Mouse (Mus musculus) kidney, postnatal 0 days (tissue): Measurements from ENCODE around the gene Cnot10. TPM values are rescaled to one million over a fixed set of nuclear protein-coding genes. Genes with fewer than 3 reads are reported as not detected.

Source experiments
- ATAC-seq: fragments of 200-750 bp; cut with Nextera tagmentation; replicated peaks from 2 replicates; pipeline ENCODE4 v1.8.0; 2017; ENCODE audit warnings: low read depth, moderate number of reproducible peaks, moderate TSS enrichment, moderate library complexity; ENCODE audit not compliant: low FRiP score
- DNase-seq: peaks from one replicate; pipeline ENCODE4 v3.0.0-alpha.2; 2016; ENCODE audit warnings: low spot score
- H3K27ac ChIP-seq: fragments of 300-500 bp; sonication (generic); 2 replicates; pipeline ENCODE4 v1.5.1; 2014; ENCODE audit warnings: mild to moderate bottlenecking
- H3K27me3 ChIP-seq: fragments of 300-500 bp; sonication (generic); 2 replicates; pipeline ENCODE4 v1.6.1; 2014; ENCODE audit warnings: low read length, mixed read lengths; ENCODE audit not compliant: insufficient read depth
- H3K36me3 ChIP-seq: fragments of 300-500 bp; sonication (generic); 2 replicates; pipeline ENCODE4 v1.6.1; 2014; ENCODE audit warnings: low read length, mixed read lengths; ENCODE audit not compliant: insufficient read depth
- H3K4me1 ChIP-seq: fragments of 300-500 bp; sonication (generic); replicated peaks from 2 replicates; pipeline ENCODE4 v1.6.1; 2014; ENCODE audit warnings: antibody characterized with exemption, low read length, mixed read lengths; ENCODE audit not compliant: insufficient read depth
- H3K4me2 ChIP-seq: fragments of 300-500 bp; sonication (generic); 2 replicates; pipeline ENCODE4 v1.6.1; 2014; ENCODE audit warnings: mild to moderate bottlenecking, low read length, moderate library complexity, mixed read lengths
- H3K4me3 ChIP-seq: fragments of 300-500 bp; sonication (generic); replicated peaks from 2 replicates; pipeline ENCODE4 v1.5.1; 2014; ENCODE audit warnings: low read depth, low read length
- H3K9ac ChIP-seq: fragments of 300-500 bp; sonication (generic); 2 replicates; pipeline ENCODE4 v1.6.1; 2014; ENCODE audit warnings: low read depth, low read length
- H3K9me3 ChIP-seq: fragments of 300-500 bp; sonication (generic); replicated peaks from 2 replicates; pipeline ENCODE4 v1.6.1; 2016; ENCODE audit warnings: low read length, inconsistent platforms, mixed read lengths
- CTCF ChIP-seq: IDR thresholded peaks from 2 replicates; pipeline ENCODE4 v1.5.1; 2016; ENCODE audit warnings: antibody characterized with exemption, low read depth, mild to moderate bottlenecking, moderate library complexity
- WGBS: fragments of 180-500 bp; shearing (Covaris S2); extraction: QIAGEN DNeasy Blood & Tissue Kit; methylation state at CpG from one replicate; pipeline ENCODE4 v1.1.7; 2014; 5-methylcytosine and 5-hydroxymethylcytosine counted together
- polyA plus RNA-seq: library from polyadenylated mRNA; unstranded; fragments of >200 nt; fragmentation: Nextera tagmentation; extraction: Ambion mirVana; gene quantifications from 2 replicates; pipeline ENCODE4 v1.2.1, GENCODE M21; 2015

Gene Cnot10
- polyA plus RNA-seq, 1 experiment from 2014 or later = 45.7 TPM

DNA sequence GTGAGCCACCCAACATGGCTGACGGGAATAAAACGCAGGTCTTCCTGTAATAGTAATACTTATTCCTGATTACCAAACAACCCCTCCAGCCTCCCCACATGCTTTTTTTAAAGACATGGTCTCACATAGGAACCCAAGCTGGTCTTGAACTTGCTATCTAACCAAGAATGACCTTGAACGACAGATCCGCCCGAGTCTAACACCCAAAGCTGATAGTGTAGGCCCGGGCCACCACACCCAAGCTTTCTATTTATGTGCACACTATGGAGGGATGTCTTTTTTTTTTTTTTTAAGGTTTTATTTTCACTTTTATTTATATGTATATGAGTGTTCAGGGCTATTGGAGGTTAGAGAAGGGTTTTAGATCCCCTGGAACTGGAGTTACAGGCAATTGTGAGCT, 15.8 kb downstream of the Cnot10 start:
- ATAC-seq = no peak
- 97% methylated on average over 6 of the region's 6 CpGs for WGBS
- Histone ChIP-seq H3K4me1 (no peaks in the 10 kb centered on the region), H3K4me3 (no peak overlapping the region), H3K27ac (no peak overlapping the region), H3K27me3 (no peaks in the 10 kb centered on the region), H3K9ac (no peak overlapping the region), H3K4me2 (no peak overlapping the region), H3K9me3 (no peaks in the 10 kb centered on the region), H3K36me3 (peaks cover 58% of the 10 kb centered on the region)
- DNase-seq = no peak
- TF ChIP-seq CTCF = no peak

- H3K27me3 ChIP-seq = no peaks in the 10 kb centered on the region
- no peak overlapping the region for H3K9ac ChIP-seq
- H3K4me2 ChIP-seq = no peak overlapping the region
- DNase-seq (no peak), ATAC-seq (no peak)
- H3K36me3 ChIP-seq = peaks cover 38% of the 10 kb centered on the region
- no peak overlapping the region for H3K27ac ChIP-seq
- no peak overlapping the region for H3K4me3 ChIP-seq
- no peaks in the 10 kb centered on the region for H3K9me3 ChIP-seq
- no peaks in the 10 kb centered on the region for H3K4me1 ChIP-seq
- WGBS = 71% methylated on average over 5 of the region's 5 CpGs
- TF ChIP-seq CTCF = no peak
Observed at GRCm38 (mm10) chr9:114621149-114621548, 18.8 kb downstream of the Cnot10 start.

- ATAC-seq = no peak; the same call in 1 of the 2 replicates
- WGBS = 65% methylated on average over 9 of the region's 9 CpGs
Observed at GRCm38 (mm10) chr9:114614176-114614953, 25.6 kb downstream of the Cnot10 start.

DNA sequence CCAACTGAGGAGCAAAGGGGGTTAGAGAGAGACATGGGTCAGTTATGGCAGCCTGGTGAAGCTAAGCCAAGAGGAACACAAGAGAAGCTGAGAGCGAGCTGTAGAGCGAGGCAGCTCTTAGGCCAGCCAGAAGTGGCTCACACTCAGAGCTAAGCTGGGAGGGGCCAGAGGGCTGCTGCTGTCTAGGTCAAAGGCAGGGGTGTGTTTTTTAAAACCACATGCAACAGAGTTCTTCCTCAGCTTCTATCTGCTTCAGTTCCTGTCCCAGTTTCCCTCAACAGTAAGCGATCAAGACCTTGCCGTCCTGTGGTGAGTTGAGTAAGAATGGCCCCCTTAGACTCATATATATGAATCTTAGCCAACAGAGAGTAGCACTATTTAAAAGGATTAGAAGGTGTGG, 27.0 kb downstream of the Cnot10 start:
- no peak for TF ChIP-seq CTCF
- ATAC-seq = no peak
- Histone ChIP-seq H3K9ac (no peak overlapping the region), H3K4me1 (no peaks in the 10 kb centered on the region), H3K9me3 (no peaks in the 10 kb centered on the region), H3K36me3 (peaks cover 40% of the 10 kb centered on the region), H3K27ac (no peak overlapping the region), H3K27me3 (no peaks in the 10 kb centered on the region), H3K4me3 (no peak overlapping the region), H3K4me2 (no peak overlapping the region)
- 88% methylated on average over 4 of the region's 4 CpGs for WGBS
- DNase-seq = no peak

More at GRCm38 (mm10) chr9:114614176-114614953, 25.6 kb downstream of the Cnot10 start:
- peaks cover 32% of the 10 kb centered on the region for H3K36me3 ChIP-seq
- no peaks in the 10 kb centered on the region for H3K9me3 ChIP-seq
- no peak overlapping the region for H3K4me2 ChIP-seq
- no peaks in the 10 kb centered on the region for H3K27me3 ChIP-seq
- TF ChIP-seq CTCF = peak; percentile 57
- H3K4me3 ChIP-seq = no peak overlapping the region
- no peaks in the 10 kb centered on the region for H3K4me1 ChIP-seq
- peak; percentile 61 for DNase-seq
- no peak overlapping the region for H3K9ac ChIP-seq
- H3K27ac ChIP-seq = no peak overlapping the region

DNA sequence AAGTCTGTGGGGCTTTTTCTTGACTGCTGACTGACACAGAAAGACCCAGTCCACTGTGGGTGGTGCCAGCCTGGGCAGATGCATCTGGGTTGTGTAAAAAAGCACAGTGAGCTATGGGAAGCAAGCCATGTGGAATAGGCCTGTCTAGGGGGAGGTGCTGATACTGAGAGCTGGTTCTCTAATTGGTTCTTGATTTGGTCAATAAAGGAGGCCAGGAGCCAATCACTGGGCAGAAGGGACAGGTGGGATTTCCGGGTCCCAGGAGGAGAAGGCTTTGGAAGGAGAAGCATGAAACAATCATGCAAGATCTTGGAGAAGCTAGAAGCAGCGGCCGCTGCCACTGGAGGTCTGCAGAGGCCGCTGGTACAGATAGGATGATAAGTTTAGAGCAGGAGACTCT, 27.4 kb downstream of the Cnot10 start:
- TF ChIP-seq CTCF = no peak
- H3K9me3 ChIP-seq = no peaks in the 10 kb centered on the region
- no peak for DNase-seq
- ATAC-seq = no peak
- H3K36me3 ChIP-seq = peaks cover 40% of the 10 kb centered on the region
- no peak overlapping the region for H3K4me3 ChIP-seq
- WGBS = 88% methylated on average over 4 of the region's 4 CpGs
- no peaks in the 10 kb centered on the region for H3K27me3 ChIP-seq
- H3K9ac ChIP-seq = no peak overlapping the region
- H3K4me2 ChIP-seq = no peak overlapping the region
- H3K4me1 ChIP-seq = no peaks in the 10 kb centered on the region
- no peak overlapping the region for H3K27ac ChIP-seq

DNA sequence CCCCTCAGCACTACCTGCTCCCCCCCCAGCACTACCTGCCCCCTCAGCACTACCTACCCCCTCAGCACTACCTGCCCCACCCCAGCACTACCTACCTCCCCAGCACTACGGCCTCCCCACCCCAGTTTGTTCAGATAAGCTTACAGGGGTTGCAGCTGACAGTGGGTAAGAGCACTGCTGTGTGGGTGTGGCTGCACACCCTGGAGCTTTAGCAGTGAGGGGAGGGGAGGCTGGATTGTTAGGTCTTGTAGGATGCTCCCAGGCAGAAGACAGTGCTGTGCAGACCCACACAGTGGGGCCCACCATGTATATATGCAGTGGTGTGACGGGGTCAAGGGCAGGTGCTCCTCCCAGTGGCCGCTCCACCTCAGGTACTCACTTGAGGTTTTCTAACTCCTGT, 29.7 kb downstream of the Cnot10 start:
- Histone ChIP-seq H3K27ac (no peak overlapping the region), H3K4me3 (no peak overlapping the region), H3K4me2 (no peak overlapping the region), H3K4me1 (no peaks in the 10 kb centered on the region), H3K9me3 (no peaks in the 10 kb centered on the region), H3K36me3 (peaks cover 40% of the 10 kb centered on the region), H3K9ac (no peak overlapping the region), H3K27me3 (no peaks in the 10 kb centered on the region)
- no peak for DNase-seq
- ATAC-seq = no peak
- WGBS = 95% methylated on average over 3 of the region's 3 CpGs
- no peak for TF ChIP-seq CTCF
